Mouse (Mus musculus) embryonic fibroblast, embryonic 13.5 days (primary cell): Measurements from ENCODE around the gene Rad51b.

Source experiments
- CTCF ChIP-seq: IDR thresholded peaks from 2 replicates; pipeline ENCODE4 v1.5.1; 2011; ENCODE audit warnings: mild to moderate bottlenecking, control low read depth, low read length, moderate library complexity, borderline replicate concordance; ENCODE audit not compliant: insufficient read depth
- POLR2A ChIP-seq: IDR thresholded peaks from 2 replicates; pipeline ENCODE4 v1.6.1; 2011; ENCODE audit warnings: low read depth, mild to moderate bottlenecking, control low read depth, low read length, moderate library complexity

DNA sequence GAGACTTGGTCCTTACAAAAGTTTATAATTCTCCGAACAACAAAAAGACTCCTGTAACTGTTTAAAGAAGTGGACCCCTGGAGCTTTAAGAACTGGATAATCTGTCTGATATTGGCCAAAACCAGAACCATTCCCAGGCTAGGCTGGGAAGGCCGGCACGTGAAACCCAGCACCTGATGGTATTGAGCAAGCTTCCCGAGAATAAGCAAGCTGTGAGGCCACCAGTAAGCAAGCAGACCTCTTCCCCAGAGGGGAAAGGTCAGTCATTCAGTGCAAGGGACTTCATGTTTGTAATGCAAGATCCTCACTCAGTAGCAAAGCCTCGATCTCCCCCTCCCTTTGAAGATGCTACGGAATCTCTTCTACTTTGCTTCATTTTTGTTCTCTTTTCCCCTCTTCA lies 4.2 kb upstream of the Rad51b start:
- TF ChIP-seq CTCF (no peak), POLR2A (no peak)
